8 mouse cellular contexts compared by ENCODE assay signal in the genomic region with DNA sequence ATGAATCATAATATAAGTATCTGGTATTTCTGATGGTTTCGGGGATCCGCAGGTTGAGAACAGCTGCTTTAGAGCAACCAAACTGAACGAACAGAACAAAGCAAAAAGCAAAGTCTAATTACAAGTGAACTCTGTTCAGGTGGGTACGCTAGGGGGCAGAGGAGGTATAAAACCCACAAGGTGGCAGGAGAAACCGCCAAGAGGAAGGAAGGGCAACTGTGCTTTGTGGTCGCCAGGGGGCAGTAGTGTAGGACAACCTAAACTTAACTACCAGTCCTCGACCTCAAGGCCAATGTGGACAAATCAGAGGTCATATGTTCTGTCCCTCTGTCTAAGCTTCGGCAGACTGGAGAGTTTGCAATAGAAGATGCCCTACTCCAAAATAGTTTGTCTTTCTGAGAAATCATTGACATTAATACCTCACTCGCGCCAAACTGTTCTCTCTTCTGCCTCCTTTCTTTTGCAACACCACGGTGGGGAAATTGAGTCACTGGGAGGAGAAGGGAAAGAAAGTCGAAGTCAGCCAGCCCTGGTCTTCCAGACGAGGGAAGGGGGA. TPM values are rescaled to one million over a fixed set of nuclear protein-coding genes. Genes with fewer than 3 reads are reported as not detected.
DNase-seq lines count a peak whose midpoint lies in the region; ATAC-seq and TF ChIP-seq lines count a peak whose summit lies in the region.

No protein-coding gene starts in this region.

- H3K27me3 ChIP-seq in MEL (ENCODE audit: control insufficient read depth in 1 of 2, insufficient read depth in 2 of 2, low read length in 2 of 2) = no peaks in the 10 kb centered on the region; a peak in 2 of 4 replicates
- peaks cover 15% of the 10 kb centered on the region for H3K27me3 ChIP-seq in forebrain, embryonic 13.5 days
- H3K27me3 ChIP-seq in lung, embryonic 14.5 days (ENCODE audit: insufficient read depth, low read length) = no peaks in the 10 kb centered on the region
- H3K27me3 ChIP-seq in neural tube, embryonic 15.5 days (replicated peaks) = peaks cover 18% of the 10 kb centered on the region
- H3K27me3 ChIP-seq in thymus, adult 2 months (ENCODE audit: control insufficient read depth, insufficient read depth, low read length) = peaks cover 27% of the 10 kb centered on the region

- peak; percentile 75; the same call in 1 of the 2 replicates for ATAC-seq in cerebellum, adult (ENCODE audit: insufficient number of reproducible peaks, low FRiP score, low TSS enrichment)
- no peak for ATAC-seq in forebrain, embryonic 13.5 days
- peak; percentile 4; the same call in 1 of the 2 replicates for ATAC-seq in lung, embryonic 14.5 days (ENCODE audit: insufficient read depth)
- no peak for ATAC-seq in neural tube, embryonic 15.5 days (ENCODE audit: low FRiP score)

- peak; percentile 70 for TF ChIP-seq RAD21 in MEL (IDR thresholded peaks at IDR 0.05; ENCODE audit: low read depth, low read length)

- DNase-seq in MEL (ENCODE audit: low read depth, low spot score) = peak; percentile 93
- peak; percentile 83 to 90 for DNase-seq in heart, postnatal 14 days
- DNase-seq in kidney, postnatal 36 days = peak; percentile 90 to 91
- DNase-seq in lung, embryonic 14.5 days = peak; percentile 93
- DNase-seq in thymus, adult 2 months = peak; percentile 73

- H3K9me3 ChIP-seq in MEL (replicated peaks; ENCODE audit: insufficient read depth, low read length) = no peaks in the 10 kb centered on the region
- no peaks in the 10 kb centered on the region for H3K9me3 ChIP-seq in forebrain, embryonic 13.5 days (replicated peaks)
- H3K9me3 ChIP-seq in lung, embryonic 14.5 days (ENCODE audit: low read depth, low read length) = no peaks in the 10 kb centered on the region
- H3K9me3 ChIP-seq in neural tube, embryonic 15.5 days (replicated peaks) = no peaks in the 10 kb centered on the region

- TF ChIP-seq EP300 in MEL (IDR thresholded peaks at IDR 0.05; ENCODE audit: low read depth in 1 of 2, low read length in 2 of 2) = no peak

- peak overlapping the region; percentile 78 for H3K9ac ChIP-seq in MEL (ENCODE audit: control insufficient read depth, low read depth, low read length, poor library complexity, severe bottlenecking)
- peak overlapping the region; percentile 78; the same call in 1 of the 2 replicates for H3K9ac ChIP-seq in forebrain, embryonic 13.5 days
- H3K9ac ChIP-seq in lung, embryonic 14.5 days = peak overlapping the region; percentile 63; the same call in 1 of the 2 replicates
- H3K9ac ChIP-seq in neural tube, embryonic 15.5 days (replicated peaks) = peak overlapping the region; percentile 67

- peak overlapping the region; percentile 20; the same call in 1 of the 2 replicates for H3K27ac ChIP-seq in MEL (ENCODE audit: control insufficient read depth, low read depth, low read length)
- peak overlapping the region; percentile 88 for H3K27ac ChIP-seq in forebrain, embryonic 13.5 days
- peak overlapping the region; percentile 98 for H3K27ac ChIP-seq in lung, embryonic 14.5 days (ENCODE audit: low read depth)
- H3K27ac ChIP-seq in neural tube, embryonic 15.5 days (replicated peaks) = peak overlapping the region; percentile 79
- no peak overlapping the region for H3K27ac ChIP-seq in thymus, adult 2 months (ENCODE audit: control insufficient read depth, insufficient read depth, low read length)

- 4% methylated on average over 13 of the region's 13 CpGs for WGBS in forebrain, embryonic 13.5 days
- 2% methylated on average over 13 of the region's 13 CpGs for whole genome bisulfite sequencing in lung, embryonic 14.5 days
- WGBS in neural tube, embryonic 15.5 days = 7% methylated on average over 13 of the region's 13 CpGs
- WGBS in thymus, adult 2 months = 4% methylated on average over 13 of the region's 13 CpGs

- TF ChIP-seq POLR2A in MEL (IDR thresholded peaks at IDR 0.05; ENCODE audit: control insufficient read depth in 1 of 2, insufficient read depth in 1 of 2, low read depth in 1 of 2, low read length in 2 of 2, poor library complexity in 1 of 2) = no peak
- TF ChIP-seq POLR2A in thymus, adult 2 months (IDR thresholded peaks at IDR 0.05; ENCODE audit: control insufficient read depth, extremely low read depth, insufficient read depth, low read length, poor library complexity) = no peak

- peak overlapping the region; percentile 59 to 67 for H3K4me3 ChIP-seq in MEL (ENCODE audit: control insufficient read depth in 1 of 2, insufficient read depth in 1 of 2, low read depth in 2 of 2, low read length in 2 of 2)
- peak overlapping the region; percentile 56 for H3K4me3 ChIP-seq in forebrain, embryonic 13.5 days
- peak overlapping the region; percentile 75 for H3K4me3 ChIP-seq in lung, embryonic 14.5 days (ENCODE audit: low read depth, low read length)
- H3K4me3 ChIP-seq in neural tube, embryonic 15.5 days (replicated peaks) = peak overlapping the region; percentile 60
- no peak overlapping the region for H3K4me3 ChIP-seq in thymus, adult 2 months (ENCODE audit: control insufficient read depth, insufficient read depth, low read length)

- H3K4me2 ChIP-seq in forebrain, embryonic 13.5 days = peak overlapping the region; percentile 88
- H3K4me2 ChIP-seq in lung, embryonic 14.5 days = peak overlapping the region; percentile 92
- peak overlapping the region; percentile 96 for H3K4me2 ChIP-seq in neural tube, embryonic 15.5 days

- no peaks in the 10 kb centered on the region; the same call in 1 of the 2 replicates for H3K79me2 ChIP-seq in MEL (ENCODE audit: control insufficient read depth, insufficient read depth, low read length, poor library complexity)

- H3K36me3 ChIP-seq in MEL (ENCODE audit: control insufficient read depth in 1 of 2, insufficient read depth in 2 of 2, low read length in 2 of 2) = peaks cover 0 to 4% of the 10 kb centered on the region in 2 experiments; a peak in 2 of 4 replicates
- H3K36me3 ChIP-seq in forebrain, embryonic 13.5 days (ENCODE audit: poor library complexity, severe bottlenecking) = no peaks in the 10 kb centered on the region
- H3K36me3 ChIP-seq in lung, embryonic 14.5 days (ENCODE audit: insufficient read depth) = peaks cover 15% of the 10 kb centered on the region
- no peaks in the 10 kb centered on the region for H3K36me3 ChIP-seq in neural tube, embryonic 15.5 days
- H3K36me3 ChIP-seq in thymus, adult 2 months (ENCODE audit: control insufficient read depth, insufficient read depth, low read length) = no peaks in the 10 kb centered on the region

- peaks cover 0 to 4% of the 10 kb centered on the region in 2 experiments; a peak in 1 of 4 replicates for H3K4me1 ChIP-seq in MEL (ENCODE audit: control insufficient read depth in 1 of 2, insufficient read depth in 2 of 2, low read length in 2 of 2)
- H3K4me1 ChIP-seq in forebrain, embryonic 13.5 days = peaks cover 42% of the 10 kb centered on the region
- no peaks in the 10 kb centered on the region; the same call in 1 of the 2 replicates for H3K4me1 ChIP-seq in lung, embryonic 14.5 days (ENCODE audit: insufficient read depth)
- peaks cover 44% of the 10 kb centered on the region for H3K4me1 ChIP-seq in neural tube, embryonic 15.5 days
- no peaks in the 10 kb centered on the region for H3K4me1 ChIP-seq in thymus, adult 2 months (replicated peaks; ENCODE audit: control insufficient read depth, insufficient read depth, low read length)

- intact Hi-C loops in heart, postnatal 14 days (cut with DNase I) = loop anchor here (1.0 to 2.0 kb wide), 4 partner anchors 32 to 96 kb away; partner anchors contain the start of genes Adcy4 and Nynrin

- TF ChIP-seq CTCF in MEL (IDR thresholded peaks at IDR 0.05 in 2 of 3, conservative IDR thresholded peaks at IDR 0.05 in 1 of 3; ENCODE audit: control insufficient read depth in 1 of 3, insufficient read depth in 1 of 3, low read depth in 2 of 3, low read length in 3 of 3, poor library complexity in 1 of 3, severe bottlenecking in 1 of 3) = peak; percentile 89 to 100 (median 91)
- peak; percentile 99 for TF ChIP-seq CTCF in lung, embryonic 14.5 days (IDR thresholded peaks at IDR 0.05; ENCODE audit: low read depth)
- TF ChIP-seq CTCF in thymus, adult 2 months (IDR thresholded peaks at IDR 0.05; ENCODE audit: borderline replicate concordance, control insufficient read depth, extremely low read depth, insufficient read depth, low read length, poor library complexity) = peak; percentile 64; the same call in 1 of the 2 replicates

RNA-seq across cellular contexts. Expression of gene Nfatc4, which starts 0.4 kb away (rescaled TPM):
- total RNA-seq in MEL (2012; rRNA removed) = 0.20 and 0.27 TPM in 2 replicates
- under 1 TPM in 1 of 2 experiments, not detected in 1; 0.71 TPM for polyA plus RNA-seq in MEL (2012; ENCODE audit: insufficient read depth in 1 of 2, insufficient read length in 2 of 2, low read depth in 1 of 2, low replicate concordance in 2 of 2, missing spikeins in 1 of 2)
- polyA plus RNA-seq in forebrain, embryonic 13.5 days (2015; fragmentation: Nextera tagmentation; extraction: Ambion mirVana) = 17.0 and 18.9 TPM in 2 replicates
- 1 to 10 TPM; 7.0 to 9.2 TPM for total RNA-seq in heart, postnatal 14 days (2021)
- polyA plus RNA-seq in lung, embryonic 14.5 days (2014; fragmentation: Nextera tagmentation; extraction: Ambion mirVana) = 58.8 and 66.1 TPM in 2 replicates
- 9.8 and 11.5 TPM in 2 replicates for polyA plus RNA-seq in neural tube, embryonic 15.5 days (2015; fragmentation: Nextera tagmentation; extraction: Ambion mirVana)
- 2.3 and 2.7 TPM in 2 replicates for polyA plus RNA-seq in thymus, adult 2 months (2012; rRNA removed)

RNA-seq across cellular contexts. Expression of gene Nynrin, which starts 31.3 kb away (rescaled TPM):
- total RNA-seq in MEL (2012; rRNA removed) = not detected in 2 replicates
- polyA plus RNA-seq in MEL (2012; ENCODE audit: insufficient read depth in 1 of 2, insufficient read length in 2 of 2, low read depth in 1 of 2, low replicate concordance in 2 of 2, missing spikeins in 1 of 2) = not detected
- 9.3 and 12.4 TPM in 2 replicates for polyA plus RNA-seq in forebrain, embryonic 13.5 days (2015; fragmentation: Nextera tagmentation; extraction: Ambion mirVana)
- total RNA-seq in heart, postnatal 14 days (2021) = 10 to 100 TPM; 13.6 to 15.8 TPM
- 18.7 and 19.4 TPM in 2 replicates for polyA plus RNA-seq in lung, embryonic 14.5 days (2014; fragmentation: Nextera tagmentation; extraction: Ambion mirVana)
- polyA plus RNA-seq in neural tube, embryonic 15.5 days (2015; fragmentation: Nextera tagmentation; extraction: Ambion mirVana) = 9.5 and 10.8 TPM in 2 replicates
- polyA plus RNA-seq in thymus, adult 2 months (2012; rRNA removed) = 2.0 and 2.1 TPM in 2 replicates

RNA-seq across cellular contexts. Expression of gene Ripk3, which starts 33.8 kb away (rescaled TPM):
- total RNA-seq in MEL (2012; rRNA removed) = 67.1 and 77.4 TPM in 2 replicates
- 100 to 1,000 TPM; 123 to 124 TPM for polyA plus RNA-seq in MEL (2012; ENCODE audit: insufficient read depth in 1 of 2, insufficient read length in 2 of 2, low read depth in 1 of 2, low replicate concordance in 2 of 2, missing spikeins in 1 of 2)
- 2.1 and 2.4 TPM in 2 replicates for polyA plus RNA-seq in forebrain, embryonic 13.5 days (2015; fragmentation: Nextera tagmentation; extraction: Ambion mirVana)
- 1 to 10 TPM; 4.4 to 6.1 TPM for total RNA-seq in heart, postnatal 14 days (2021)
- 42.5 and 51.4 TPM in 2 replicates for polyA plus RNA-seq in lung, embryonic 14.5 days (2014; fragmentation: Nextera tagmentation; extraction: Ambion mirVana)
- polyA plus RNA-seq in neural tube, embryonic 15.5 days (2015; fragmentation: Nextera tagmentation; extraction: Ambion mirVana) = 2.8 and 14.2 TPM in 2 replicates
- polyA plus RNA-seq in thymus, adult 2 months (2012; rRNA removed) = 66.8 and 84.4 TPM in 2 replicates

RNA-seq across cellular contexts. Expression of gene Adcy4, which starts 38.6 kb away (rescaled TPM):
- 0.19 and 0.29 TPM in 2 replicates for total RNA-seq in MEL (2012; rRNA removed)
- polyA plus RNA-seq in MEL (2012; ENCODE audit: insufficient read depth in 1 of 2, insufficient read length in 2 of 2, low read depth in 1 of 2, low replicate concordance in 2 of 2, missing spikeins in 1 of 2) = under 1 TPM in 1 of 2 experiments, not detected in 1; 0.35 TPM
- 3.6 and 5.4 TPM in 2 replicates for polyA plus RNA-seq in forebrain, embryonic 13.5 days (2015; fragmentation: Nextera tagmentation; extraction: Ambion mirVana)
- 10 to 100 TPM; 19.8 to 21.1 TPM for total RNA-seq in heart, postnatal 14 days (2021)
- 11.6 and 14.1 TPM in 2 replicates for polyA plus RNA-seq in lung, embryonic 14.5 days (2014; fragmentation: Nextera tagmentation; extraction: Ambion mirVana)
- 4.1 and 5.2 TPM in 2 replicates for polyA plus RNA-seq in neural tube, embryonic 15.5 days (2015; fragmentation: Nextera tagmentation; extraction: Ambion mirVana)
- polyA plus RNA-seq in thymus, adult 2 months (2012; rRNA removed) = 7.4 and 11.2 TPM in 2 replicates

RNA-seq across cellular contexts. Expression of gene Ltb4r1, which starts 56.8 kb away (rescaled TPM):
- 0.35 and 0.65 TPM in 2 replicates for total RNA-seq in MEL (2012; rRNA removed)
- 1 to 10 TPM in 1 of 2 experiments, not detected in 1; 1.5 TPM for polyA plus RNA-seq in MEL (2012; ENCODE audit: insufficient read depth in 1 of 2, insufficient read length in 2 of 2, low read depth in 1 of 2, low replicate concordance in 2 of 2, missing spikeins in 1 of 2)
- polyA plus RNA-seq in forebrain, embryonic 13.5 days (2015; fragmentation: Nextera tagmentation; extraction: Ambion mirVana) = 0.45 TPM in 1 of 2 replicates, not detected in the other
- total RNA-seq in heart, postnatal 14 days (2021) = under 1 TPM; 0.37 to 0.60 TPM
- 0.31 and 0.64 TPM in 2 replicates for polyA plus RNA-seq in lung, embryonic 14.5 days (2014; fragmentation: Nextera tagmentation; extraction: Ambion mirVana)
- 0.42 and 0.80 TPM in 2 replicates for polyA plus RNA-seq in neural tube, embryonic 15.5 days (2015; fragmentation: Nextera tagmentation; extraction: Ambion mirVana)
- 2.6 and 2.8 TPM in 2 replicates for polyA plus RNA-seq in thymus, adult 2 months (2012; rRNA removed)

Comparison
In these comparisons a context has a peak if more than half of its experiments do, and no peak if none do; other contexts are left out.
1. ATAC-seq: peak in cerebellum, adult (single experiment) and lung, embryonic 14.5 days (single experiment); none in forebrain, embryonic 13.5 days (single experiment) and neural tube, embryonic 15.5 days (single experiment).
2. Peak in every context shown above with its lines, with median percentiles within 50 percentile points of each other: DNase-seq, H3K9ac ChIP-seq, CTCF ChIP-seq and H3K4me2 ChIP-seq.